Mouse (Mus musculus) spleen, postnatal 0 days (tissue): ENCODE measurements around the gene AL607142.1. TPM values are rescaled to one million over a fixed set of nuclear protein-coding genes. Genes with fewer than 3 reads are reported as not detected.

ENCODE experiments used
- polyA plus RNA-seq: library from polyadenylated mRNA; unstranded; fragments of >200 nt; fragmentation: Nextera tagmentation; extraction: Ambion mirVana; gene quantifications from 2 replicates; pipeline ENCODE4 v1.2.1, GENCODE M21; 2015

AL607142.1 gene
- not detected in 2 replicates for polyA plus RNA-seq

DNA sequence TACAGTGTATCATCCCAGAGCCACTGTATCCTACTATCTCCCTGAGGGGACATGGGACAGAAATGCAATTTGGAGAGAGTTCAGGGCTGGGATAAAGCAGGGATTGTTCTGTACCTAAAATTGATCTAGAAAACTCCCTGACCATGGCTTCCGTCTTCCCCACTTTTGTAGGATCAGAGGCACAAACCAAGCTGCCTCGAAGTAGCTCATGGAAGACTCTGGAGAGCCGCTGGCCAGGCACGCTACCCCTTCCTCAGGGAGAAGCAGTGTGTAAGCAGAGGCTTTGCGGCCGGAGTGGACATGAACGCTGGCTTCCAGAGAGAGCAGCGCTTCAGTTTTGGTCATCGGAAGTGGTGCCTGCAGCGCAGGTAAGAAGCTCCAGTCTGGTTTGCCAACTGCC lies at the start of gene AL607142.1:
TSS of gene AL607142.1 (plus strand) at position 301 of the 400 bp plus-strand sequence.

Other genes with a start within 250 kb of the AL607142.1 start
- 0.23 and 0.32 TPM in 2 replicates for gene Edn2, start 96.2 kb downstream of the AL607142.1 start, polyA plus RNA-seq
- gene Foxo6, start 222.4 kb downstream of the AL607142.1 start, polyA plus RNA-seq: 0.07 and 0.12 TPM in 2 replicates